Mouse (Mus musculus): ENCODE measurements around the gene Spn. TPM values are rescaled to one million over a fixed set of nuclear protein-coding genes. Genes with fewer than 3 reads are reported as not detected.

The Spn gene
- polyA plus RNA-seq, 1 experiment from 2014 or later, result 0.13 TPM

GRCm38 (mm10) chr7:127098521-127098920 lies 39.1 kb downstream of the Spn start:
- Histone ChIP-seq H3K4me3 (ENCODE audit: low read depth, low read length) (no peak overlapping the region), H3K4me2 (replicated peaks; ENCODE audit: low read depth) (no peak overlapping the region), H3K9ac (ENCODE audit: low read depth, low read length) (no peak overlapping the region), H3K36me3 (ENCODE audit: control insufficient read depth, insufficient read depth) (no peaks in the 10 kb centered on the region), H3K27me3 (replicated peaks; ENCODE audit: control insufficient read depth, insufficient read depth, low read length) (no peaks in the 10 kb centered on the region), H3K4me1 (replicated peaks; ENCODE audit: control insufficient read depth, insufficient read depth, low read length) (no peaks in the 10 kb centered on the region), H3K9me3 (ENCODE audit: control insufficient read depth) (no peaks in the 10 kb centered on the region), H3K27ac (ENCODE audit: low read depth, low read length) (no peak overlapping the region)
- no peak for ATAC-seq
- WGBS, result 87% methylated on average over 5 of the region's 5 CpGs
- TF ChIP-seq CTCF (IDR thresholded peaks at IDR 0.05; ENCODE audit: low read depth), result no peak

GRCm38 (mm10) chr7:127096456-127096855 lies 41.2 kb downstream of the Spn start:
- no peaks in the 10 kb centered on the region for H3K36me3 ChIP-seq (ENCODE audit: control insufficient read depth, insufficient read depth)
- H3K27ac ChIP-seq (ENCODE audit: low read depth, low read length), result no peak overlapping the region
- H3K4me3 ChIP-seq (ENCODE audit: low read depth, low read length), result no peak overlapping the region
- no peaks in the 10 kb centered on the region for H3K27me3 ChIP-seq (replicated peaks; ENCODE audit: control insufficient read depth, insufficient read depth, low read length)
- H3K4me1 ChIP-seq (replicated peaks; ENCODE audit: control insufficient read depth, insufficient read depth, low read length), result no peaks in the 10 kb centered on the region
- no peak for TF ChIP-seq CTCF (IDR thresholded peaks at IDR 0.05; ENCODE audit: low read depth)
- no peaks in the 10 kb centered on the region for H3K9me3 ChIP-seq (ENCODE audit: control insufficient read depth)
- no peak overlapping the region for H3K4me2 ChIP-seq (replicated peaks; ENCODE audit: low read depth)
- no peak for ATAC-seq
- no peak overlapping the region for H3K9ac ChIP-seq (ENCODE audit: low read depth, low read length)
- WGBS, result 66% methylated on average over 7 of the region's 7 CpGs

GRCm38 (mm10) chr7:127093914-127094313 lies 43.7 kb downstream of the Spn start:
- no peak for TF ChIP-seq CTCF (IDR thresholded peaks at IDR 0.05; ENCODE audit: low read depth)
- WGBS, result 52% methylated on average over 3 of the region's 3 CpGs
- Histone ChIP-seq H3K4me2 (replicated peaks; ENCODE audit: low read depth) (no peak overlapping the region), H3K9ac (ENCODE audit: low read depth, low read length) (no peak overlapping the region), H3K4me1 (replicated peaks; ENCODE audit: control insufficient read depth, insufficient read depth, low read length) (no peaks in the 10 kb centered on the region), H3K4me3 (ENCODE audit: low read depth, low read length) (no peak overlapping the region), H3K9me3 (ENCODE audit: control insufficient read depth) (no peaks in the 10 kb centered on the region), H3K36me3 (ENCODE audit: control insufficient read depth, insufficient read depth) (no peaks in the 10 kb centered on the region), H3K27ac (ENCODE audit: low read depth, low read length) (no peak overlapping the region), H3K27me3 (replicated peaks; ENCODE audit: control insufficient read depth, insufficient read depth, low read length) (no peaks in the 10 kb centered on the region)
- no peak for ATAC-seq

- Histone ChIP-seq H3K4me1 (replicated peaks; ENCODE audit: control insufficient read depth, insufficient read depth, low read length) (no peaks in the 10 kb centered on the region), H3K27ac (ENCODE audit: low read depth, low read length) (peak within 1 kb of the TSS; percentile 70), H3K4me2 (replicated peaks; ENCODE audit: low read depth) (peak within 1 kb of the TSS; percentile 58), H3K27me3 (replicated peaks; ENCODE audit: control insufficient read depth, insufficient read depth, low read length) (no peaks in the 10 kb centered on the region), H3K9me3 (ENCODE audit: control insufficient read depth) (no peaks in the 10 kb centered on the region), H3K36me3 (ENCODE audit: control insufficient read depth, insufficient read depth) (no peaks in the 10 kb centered on the region), H3K9ac (ENCODE audit: low read depth, low read length) (peak within 1 kb of the TSS; percentile 23), H3K4me3 (ENCODE audit: low read depth, low read length) (peak within 1 kb of the TSS; percentile 12; the same call in 1 of the 2 replicates)
- ATAC-seq, result peak; percentile 86
- 41% methylated on average over 16 of the region's 16 CpGs for WGBS
- TF ChIP-seq CTCF (IDR thresholded peaks at IDR 0.05; ENCODE audit: low read depth), result no peak
Observed at GRCm38 (mm10) chr7:127091114-127091896, 46.3 kb downstream of the Spn start, which contains the start of gene AI467606. Gene AI467606 (plus strand): TSS chr7:127091359.

- Histone ChIP-seq H3K4me1 (replicated peaks; ENCODE audit: control insufficient read depth, insufficient read depth, low read length) (no peaks in the 10 kb centered on the region), H3K4me3 (ENCODE audit: low read depth, low read length) (no peak overlapping the region), H3K4me2 (replicated peaks; ENCODE audit: low read depth) (peak overlapping the region; percentile 58; the same call in 1 of the 2 replicates), H3K9me3 (ENCODE audit: control insufficient read depth) (no peaks in the 10 kb centered on the region), H3K36me3 (ENCODE audit: control insufficient read depth, insufficient read depth) (no peaks in the 10 kb centered on the region), H3K9ac (ENCODE audit: low read depth, low read length) (no peak overlapping the region), H3K27ac (ENCODE audit: low read depth, low read length) (no peak overlapping the region), H3K27me3 (replicated peaks; ENCODE audit: control insufficient read depth, insufficient read depth, low read length) (no peaks in the 10 kb centered on the region)
- no peak for TF ChIP-seq CTCF (IDR thresholded peaks at IDR 0.05; ENCODE audit: low read depth)
- no peak for ATAC-seq
- WGBS, result 88% methylated on average over 20 of the region's 20 CpGs
Observed at GRCm38 (mm10) chr7:127090154-127091113, 47.2 kb downstream of the Spn start.

Data from intestine, postnatal 0 days (tissue).